Mouse (Mus musculus) splenic B cell, adult 2 months (primary cell): Measurements from ENCODE around the gene Mrps6.
"Not testable (repeated sequence)": the region's sequence is repeated elsewhere in the genome, so short reads cannot be mapped to it uniquely, and the experiment has no call there.

Experiments used
- DNase-seq: peaks from one replicate; pipeline ENCODE4 v3.0.0-alpha.2; 2011; ENCODE audit warnings: low read depth, low spot score
- H3K27me3 ChIP-seq: 2 replicates; pipeline ENCODE4 v1.6.1; 2012; ENCODE audit warnings: mild to moderate bottlenecking, low read length, moderate library complexity, mixed read lengths; ENCODE audit not compliant: control insufficient read depth, poor library complexity, insufficient read depth, severe bottlenecking
- H3K36me3 ChIP-seq: 2 replicates; pipeline ENCODE4 v1.6.1; 2012; ENCODE audit warnings: mild to moderate bottlenecking, low read length, moderate library complexity, mixed read lengths; ENCODE audit not compliant: control insufficient read depth, poor library complexity, insufficient read depth, severe bottlenecking

The Mrps6 gene

GRCm38 (mm10) chr16:92100111-92100510 is 42.0 kb downstream of the Mrps6 start:
- Histone ChIP-seq H3K27me3 (no peaks in the 10 kb centered on the region), H3K36me3 (peaks cover 2% of the 10 kb centered on the region; the same call in 1 of the 2 replicates)
- DNase-seq, result no peak

GRCm38 (mm10) chr16:92102115-92102514 is 44.0 kb downstream of the Mrps6 start:
- H3K27me3 ChIP-seq, result no peaks in the 10 kb centered on the region
- DNase-seq, result no peak

GRCm38 (mm10) chr16:92102931-92103330 is 44.9 kb downstream of the Mrps6 start:
- H3K27me3 ChIP-seq, H3K36me3 ChIP-seq, DNase-seq: not testable (repeated sequence)

More at GRCm38 (mm10) chr16:92102115-92102514, 44.0 kb downstream of the Mrps6 start:
- peaks cover 2% of the 10 kb centered on the region; the same call in 1 of the 2 replicates for H3K36me3 ChIP-seq

GRCm38 (mm10) chr16:92103572-92104331 is 45.7 kb downstream of the Mrps6 start:
- no peaks in the 10 kb centered on the region for H3K27me3 ChIP-seq
- DNase-seq, result no peak
- peaks cover 2% of the 10 kb centered on the region; the same call in 1 of the 2 replicates for H3K36me3 ChIP-seq

- H3K27me3 ChIP-seq, result no peaks in the 10 kb centered on the region
- no peak for DNase-seq
- peaks cover 2% of the 10 kb centered on the region; the same call in 1 of the 2 replicates for H3K36me3 ChIP-seq
These were observed 46.2 kb downstream of the Mrps6 start for GRCm38 (mm10) chr16:92104332-92104590.

GRCm38 (mm10) chr16:92104951-92105350 is 46.9 kb downstream of the Mrps6 start:
- no peak for DNase-seq
- Histone ChIP-seq H3K27me3 (no peaks in the 10 kb centered on the region), H3K36me3 (peaks cover 2% of the 10 kb centered on the region; the same call in 1 of the 2 replicates)

GRCm38 (mm10) chr16:92105631-92106030 is 47.6 kb downstream of the Mrps6 start:
- Histone ChIP-seq H3K27me3 (no peaks in the 10 kb centered on the region), H3K36me3 (peaks cover 2% of the 10 kb centered on the region; the same call in 1 of the 2 replicates)
- no peak for DNase-seq

GRCm38 (mm10) chr16:92107346-92107745 is 49.3 kb downstream of the Mrps6 start:
- no peaks in the 10 kb centered on the region for H3K27me3 ChIP-seq
- no peaks in the 10 kb centered on the region for H3K36me3 ChIP-seq
- no peak for DNase-seq

GRCm38 (mm10) chr16:92114706-92115241 is 56.7 kb downstream of the Mrps6 start:
- Histone ChIP-seq H3K36me3 (no peaks in the 10 kb centered on the region), H3K27me3 (no peaks in the 10 kb centered on the region)
- DNase-seq, result no peak

- Histone ChIP-seq H3K36me3 (no peaks in the 10 kb centered on the region), H3K27me3 (no peaks in the 10 kb centered on the region)
- no peak for DNase-seq
These were observed 57.7 kb downstream of the Mrps6 start for GRCm38 (mm10) chr16:92115611-92116421.

- no peaks in the 10 kb centered on the region for H3K36me3 ChIP-seq
- no peak for DNase-seq
- H3K27me3 ChIP-seq, result no peaks in the 10 kb centered on the region
These were observed 59.5 kb downstream of the Mrps6 start for GRCm38 (mm10) chr16:92117337-92118209.

GRCm38 (mm10) chr16:92119013-92119515 is 61.0 kb downstream of the Mrps6 start:
- Histone ChIP-seq H3K27me3 (no peaks in the 10 kb centered on the region), H3K36me3 (no peaks in the 10 kb centered on the region)
- no peak for DNase-seq

- Histone ChIP-seq H3K36me3 (no peaks in the 10 kb centered on the region), H3K27me3 (no peaks in the 10 kb centered on the region)
- no peak for DNase-seq
These were observed 62.9 kb downstream of the Mrps6 start for GRCm38 (mm10) chr16:92120899-92121531.

GRCm38 (mm10) chr16:92127226-92127625 is 69.2 kb downstream of the Mrps6 start:
- Histone ChIP-seq H3K36me3 (no peaks in the 10 kb centered on the region), H3K27me3 (no peaks in the 10 kb centered on the region)
- no peak for DNase-seq
